Mouse (Mus musculus): Measurements from ENCODE around the gene Atp4b. TPM values are rescaled to one million over a fixed set of nuclear protein-coding genes. Genes with fewer than 3 reads are reported as not detected.
"Not testable (repeated sequence)": the region's sequence is repeated elsewhere in the genome, so short reads cannot be mapped to it uniquely, and the experiment has no call there.

The Atp4b gene
- polyA plus RNA-seq, 1 experiment: 0.58 TPM

GRCm38 (mm10) chr8:13382536-13382935 is 14.1 kb downstream of the Atp4b start:
- no peak for DNase-seq (ENCODE audit: low read depth)

GRCm38 (mm10) chr8:13381630-13382029 is 15.0 kb downstream of the Atp4b start:
- DNase-seq (ENCODE audit: low read depth): no peak

GRCm38 (mm10) chr8:13373151-13373662 is 23.4 kb downstream of the Atp4b start:
- DNase-seq (ENCODE audit: low read depth): no peak

GRCm38 (mm10) chr8:13361865-13362264 is 34.8 kb downstream of the Atp4b start:
- DNase-seq (ENCODE audit: low read depth): no peak

- DNase-seq (ENCODE audit: low read depth): no peak
Observed at GRCm38 (mm10) chr8:13360213-13360612, 36.4 kb downstream of the Atp4b start.

GRCm38 (mm10) chr8:13356681-13357080 is 39.9 kb downstream of the Atp4b start:
- DNase-seq (ENCODE audit: low read depth): no peak

- no peak for DNase-seq (ENCODE audit: low read depth)
Observed at GRCm38 (mm10) chr8:13356221-13356620, 40.4 kb downstream of the Atp4b start.

- no peak for DNase-seq (ENCODE audit: low read depth)
Observed at GRCm38 (mm10) chr8:13353883-13354282, 42.7 kb downstream of the Atp4b start.

GRCm38 (mm10) chr8:13353155-13353833 is 43.3 kb downstream of the Atp4b start:
- no peak for DNase-seq (ENCODE audit: low read depth)

- no peak for DNase-seq (ENCODE audit: low read depth)
Observed at GRCm38 (mm10) chr8:13352601-13353000, 44.0 kb downstream of the Atp4b start.

GRCm38 (mm10) chr8:13351593-13351992 is 45.0 kb downstream of the Atp4b start:
- DNase-seq (ENCODE audit: low read depth): no peak

- no peak for DNase-seq (ENCODE audit: low read depth)
Observed at GRCm38 (mm10) chr8:13350052-13350451, 46.6 kb downstream of the Atp4b start.

- DNase-seq (ENCODE audit: low read depth): no peak
Observed at GRCm38 (mm10) chr8:13343134-13343533, 53.5 kb downstream of the Atp4b start.

GRCm38 (mm10) chr8:13342340-13342739 is 54.3 kb downstream of the Atp4b start:
- no peak for DNase-seq (ENCODE audit: low read depth)

GRCm38 (mm10) chr8:13340650-13341049 is 56.0 kb downstream of the Atp4b start:
- no peak for DNase-seq (ENCODE audit: low read depth)

GRCm38 (mm10) chr8:13339646-13339990 is 57.0 kb downstream of the Atp4b start:
- no peak for DNase-seq (ENCODE audit: low read depth)

- no peak for DNase-seq (ENCODE audit: low read depth)
Observed at GRCm38 (mm10) chr8:13338901-13339645, 57.6 kb downstream of the Atp4b start.

GRCm38 (mm10) chr8:13338255-13338860 is 58.3 kb downstream of the Atp4b start, which contains the start of gene Tfdp1:
Gene Tfdp1 (plus strand): TSS chr8:13338751.
- DNase-seq (ENCODE audit: low read depth): no peak

- no peak for DNase-seq (ENCODE audit: low read depth)
Observed at GRCm38 (mm10) chr8:13337678-13338077, 58.9 kb downstream of the Atp4b start.

- DNase-seq (ENCODE audit: low read depth): not testable (repeated sequence)
Observed at GRCm38 (mm10) chr8:13337245-13337644, 59.4 kb downstream of the Atp4b start.

Data from gonadal fat pad, adult 2 months (tissue).